Mouse (Mus musculus) G1E (cell line): ENCODE measurements around the gene Nmnat3.

Experiments used
- CTCF ChIP-seq: IDR thresholded peaks from 2 replicates; pipeline ENCODE4 v1.5.1; 2012; ENCODE audit warnings: low read depth, low read length, inconsistent platforms, mixed read lengths
- GATA1 ChIP-seq: IDR thresholded peaks from 2 replicates; pipeline ENCODE4 v1.6.1; 2012; ENCODE audit warnings: borderline replicate concordance, low read length, inconsistent platforms, mixed read lengths
- GATA2 ChIP-seq: IDR thresholded peaks from 2 replicates; pipeline ENCODE4 v1.6.1; 2012; ENCODE audit warnings: low read depth, low read length, inconsistent platforms, borderline replicate concordance
- TAL1 ChIP-seq: conservative IDR thresholded peaks from 2 replicates; pipeline ENCODE4 v1.6.1; 2012; ENCODE audit warnings: low read depth, low read length, inconsistent platforms, mixed read lengths

DNA sequence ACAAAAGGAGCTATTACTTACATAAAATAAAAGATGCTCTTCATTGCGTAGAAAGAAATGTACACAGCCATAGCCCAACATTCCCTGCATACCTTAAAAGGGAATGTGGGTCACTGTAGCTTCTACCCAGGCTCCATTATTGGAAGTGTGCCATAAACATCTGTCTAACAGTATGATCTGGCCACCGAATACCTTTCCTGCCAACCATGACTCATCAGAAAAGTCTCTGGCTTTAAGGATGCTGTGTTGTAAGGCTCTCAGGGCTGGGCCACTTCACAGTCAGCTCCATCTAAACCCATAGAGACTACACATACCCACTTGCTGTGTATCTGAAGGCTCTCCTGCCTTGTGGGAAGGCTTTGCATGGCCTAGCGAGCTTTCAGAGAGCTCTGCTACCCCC lies 73.8 kb downstream of the Nmnat3 start:
- TF ChIP-seq CTCF (no peak), GATA1 (no peak), TAL1 (no peak), GATA2 (no peak)
